Mouse (Mus musculus) limb, embryonic 12.5 days (tissue): ENCODE data around the gene 4933417A18Rik. TPM values are rescaled to one million over a fixed set of nuclear protein-coding genes. Genes with fewer than 3 reads are reported as not detected.
A peak's percentile ranks its signal among the peaks of the same experiment; 100 is the strongest.
"Not testable (repeated sequence)": the region's sequence is repeated elsewhere in the genome, so short reads cannot be mapped to it uniquely, and the experiment has no call there.

Experiments used
- ATAC-seq: fragments of 200-750 bp; cut with Nextera tagmentation; 2 replicates; pipeline ENCODE4 v1.8.0; 2017; ENCODE audit warnings: low read depth, moderate TSS enrichment; ENCODE audit not compliant: insufficient number of reproducible peaks, insufficient read depth, low FRiP score, low TSS enrichment
- H3K27ac ChIP-seq: fragments of 300-500 bp; sonication (generic); 2 replicates; pipeline ENCODE4 v1.5.1; 2016; ENCODE audit warnings: mild to moderate bottlenecking, moderate library complexity
- H3K27me3 ChIP-seq: fragments of 300-500 bp; sonication (generic); 2 replicates; pipeline ENCODE4 v1.6.1; 2016; ENCODE audit warnings: mild to moderate bottlenecking, moderate library complexity
- H3K36me3 ChIP-seq: fragments of 300-500 bp; sonication (generic); 2 replicates; pipeline ENCODE4 v1.6.1; 2016; ENCODE audit warnings: mild to moderate bottlenecking, moderate library complexity
- H3K4me1 ChIP-seq: fragments of 300-500 bp; sonication (generic); replicated peaks from 2 replicates; pipeline ENCODE4 v1.6.1; 2016
- H3K4me2 ChIP-seq: fragments of 300-500 bp; sonication (generic); 2 replicates; pipeline ENCODE4 v1.6.1; 2016; ENCODE audit warnings: mild to moderate bottlenecking, moderate library complexity
- H3K4me3 ChIP-seq: fragments of 300-500 bp; sonication (generic); replicated peaks from 2 replicates; pipeline ENCODE4 v1.5.1; 2016; ENCODE audit warnings: mild to moderate bottlenecking
- H3K9ac ChIP-seq: fragments of 300-500 bp; sonication (generic); replicated peaks from 2 replicates; pipeline ENCODE4 v1.6.1; 2016; ENCODE audit warnings: mild to moderate bottlenecking, moderate library complexity
- H3K9me3 ChIP-seq: fragments of 300-500 bp; sonication (generic); 2 replicates; pipeline ENCODE4 v1.6.1; 2016; ENCODE audit warnings: mild to moderate bottlenecking, moderate library complexity
- WGBS: fragments of 180-500 bp; shearing (Covaris S2); methylation state at CpG from one replicate; pipeline ENCODE4 v1.1.7; 2016; 5-methylcytosine and 5-hydroxymethylcytosine counted together
- polyA plus RNA-seq: library from polyadenylated mRNA; unstranded; fragments of >200 nt; fragmentation: Nextera tagmentation; extraction: Ambion mirVana; gene quantifications from 2 replicates; pipeline ENCODE4 v1.2.1, GENCODE M21; 2016

4933417A18Rik gene
- polyA plus RNA-seq, 1 experiment from 2014 or later, result not detected

DNA sequence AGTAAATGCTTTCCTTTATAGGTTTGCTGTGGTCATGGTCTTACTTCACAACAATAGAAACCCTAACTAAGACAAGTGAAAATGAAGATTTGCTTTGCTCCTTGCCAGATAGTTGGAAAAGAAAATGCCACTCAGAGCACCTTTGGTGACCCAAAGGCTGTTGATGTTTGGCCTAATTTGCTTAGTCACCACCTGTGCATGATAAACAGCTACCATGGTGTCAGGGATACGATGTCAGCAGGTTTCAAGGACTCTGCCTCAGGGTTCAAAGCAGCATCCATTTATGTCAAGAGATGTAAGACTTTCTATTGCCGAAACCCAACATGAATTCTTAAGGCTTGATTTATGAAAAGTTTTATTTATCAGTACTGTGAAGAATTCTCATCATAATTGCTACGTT lies 53.2 kb downstream of the 4933417A18Rik start:
- H3K4me2 ChIP-seq, result no peak overlapping the region
- H3K36me3 ChIP-seq, result peaks cover 62% of the 10 kb centered on the region
- H3K9me3 ChIP-seq, result no peaks in the 10 kb centered on the region
- H3K4me1 ChIP-seq, result no peaks in the 10 kb centered on the region
- H3K9ac ChIP-seq, result no peak overlapping the region
- no peak for ATAC-seq
- H3K27me3 ChIP-seq, result no peaks in the 10 kb centered on the region
- 91% methylated on average over 3 of the region's 3 CpGs for WGBS
- no peak overlapping the region for H3K27ac ChIP-seq
- no peak overlapping the region for H3K4me3 ChIP-seq

DNA sequence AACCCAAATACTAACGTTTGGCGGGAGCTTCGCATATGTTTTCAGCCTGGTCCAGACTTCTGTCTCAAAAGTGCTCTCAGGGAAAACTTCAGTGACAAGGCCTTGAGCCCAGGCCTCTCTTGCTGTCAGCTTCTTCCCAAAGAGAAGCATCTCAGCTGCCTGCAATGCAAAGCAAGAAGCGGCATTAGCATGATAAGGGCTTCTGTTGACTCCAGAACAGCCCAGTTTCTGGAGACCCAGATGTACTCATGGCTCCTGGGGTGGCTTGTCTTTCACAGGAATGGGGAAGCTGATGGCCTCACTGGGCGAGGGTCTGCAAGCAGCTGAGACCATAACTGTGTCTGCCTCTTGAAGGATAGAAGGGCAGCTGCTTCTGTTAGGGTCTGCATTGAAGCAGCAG lies 54.4 kb downstream of the 4933417A18Rik start:
- H3K4me1 ChIP-seq, H3K9me3 ChIP-seq, ATAC-seq, H3K27ac ChIP-seq, H3K4me3 ChIP-seq, H3K4me2 ChIP-seq, H3K9ac ChIP-seq, H3K27me3 ChIP-seq: not testable (repeated sequence)
- WGBS, result 76% methylated on average over 5 of the region's 5 CpGs
- peaks cover 69% of the 10 kb centered on the region for H3K36me3 ChIP-seq

- not testable (repeated sequence) for H3K4me2 ChIP-seq, H3K4me1 ChIP-seq, H3K9ac ChIP-seq, ATAC-seq, H3K27me3 ChIP-seq, H3K9me3 ChIP-seq, H3K27ac ChIP-seq, H3K4me3 ChIP-seq
- peaks cover 88% of the 10 kb centered on the region for H3K36me3 ChIP-seq
- 91% methylated on average over 1 of the region's 1 CpGs for WGBS
Measured at GRCm38 (mm10) chr13:34983479-34983878, 59.3 kb downstream of the 4933417A18Rik start.

GRCm38 (mm10) chr13:34991581-34992273 lies 67.5 kb downstream of the 4933417A18Rik start:
- no peak overlapping the region for H3K9ac ChIP-seq
- H3K4me1 ChIP-seq, result peaks cover 11% of the 10 kb centered on the region
- H3K4me2 ChIP-seq, result peak overlapping the region; percentile 7; the same call in 1 of the 2 replicates
- H3K4me3 ChIP-seq, result no peak overlapping the region
- no peak overlapping the region for H3K27ac ChIP-seq
- no peaks in the 10 kb centered on the region for H3K27me3 ChIP-seq
- peaks cover 39% of the 10 kb centered on the region for H3K36me3 ChIP-seq
- WGBS, result 70% methylated on average over 4 of the region's 4 CpGs
- ATAC-seq, result no peak
- H3K9me3 ChIP-seq, result no peaks in the 10 kb centered on the region

GRCm38 (mm10) chr13:34993085-34993484 lies 68.9 kb downstream of the 4933417A18Rik start:
- Histone ChIP-seq H3K9me3 (no peaks in the 10 kb centered on the region), H3K4me1 (peaks cover 11% of the 10 kb centered on the region), H3K36me3 (peaks cover 26% of the 10 kb centered on the region), H3K27ac (no peak overlapping the region; the same call in 1 of the 2 replicates), H3K4me2 (peak overlapping the region; percentile 65), H3K4me3 (peak overlapping the region; percentile 65), H3K27me3 (no peaks in the 10 kb centered on the region), H3K9ac (peak overlapping the region; percentile 80; the same call in 1 of the 2 replicates)
- WGBS, result 76% methylated on average over 4 of the region's 4 CpGs
- ATAC-seq, result no peak

- 2% methylated on average over 22 of the region's 22 CpGs for WGBS
- H3K9me3 ChIP-seq, result no peaks in the 10 kb centered on the region
- peaks cover 21% of the 10 kb centered on the region for H3K36me3 ChIP-seq
- H3K4me2 ChIP-seq, result peak overlapping the region; percentile 65
- H3K27ac ChIP-seq, result peak overlapping the region; percentile 86
- peaks cover 11% of the 10 kb centered on the region for H3K4me1 ChIP-seq
- peak overlapping the region; percentile 80 for H3K9ac ChIP-seq
- H3K27me3 ChIP-seq, result no peaks in the 10 kb centered on the region
- ATAC-seq, result peak; percentile 50
- H3K4me3 ChIP-seq, result peak overlapping the region; percentile 65
Measured at GRCm38 (mm10) chr13:34993595-34993982, 69.4 kb downstream of the 4933417A18Rik start.

GRCm38 (mm10) chr13:34993983-34994811 lies 70.0 kb downstream of the 4933417A18Rik start:
- ATAC-seq, result peak; percentile 97
- Histone ChIP-seq H3K9me3 (no peaks in the 10 kb centered on the region), H3K4me1 (peaks cover 11% of the 10 kb centered on the region), H3K27me3 (no peaks in the 10 kb centered on the region), H3K4me3 (peak overlapping the region; percentile 65), H3K36me3 (peaks cover 15% of the 10 kb centered on the region), H3K4me2 (peak overlapping the region; percentile 65), H3K9ac (peak overlapping the region; percentile 80), H3K27ac (peak overlapping the region; percentile 86)
- under 1% methylated on average over 33 of the region's 33 CpGs for WGBS

DNA sequence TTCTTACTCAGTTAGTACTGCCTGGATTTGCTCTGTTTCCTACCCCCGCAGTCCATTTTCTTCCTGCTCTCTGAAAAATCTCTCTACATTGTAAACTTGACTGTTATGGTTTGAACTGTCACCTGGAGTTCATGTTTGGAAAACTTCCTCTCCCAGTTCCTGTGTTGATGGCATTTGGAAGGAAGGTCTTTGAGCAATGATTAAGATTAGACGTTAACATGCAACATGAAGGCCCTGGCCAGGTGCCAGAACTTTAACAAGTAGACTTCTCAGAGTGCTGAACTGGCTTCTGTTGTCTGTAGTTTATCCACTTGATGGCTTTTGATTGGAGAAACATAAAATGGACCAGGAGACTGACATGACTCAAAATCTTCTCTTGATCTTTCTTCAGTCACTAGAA lies 71.7 kb downstream of the 4933417A18Rik start:
- Histone ChIP-seq H3K4me2 (no peak overlapping the region), H3K4me3 (no peak overlapping the region), H3K9ac (no peak overlapping the region), H3K27ac (no peak overlapping the region), H3K4me1 (peaks cover 11% of the 10 kb centered on the region), H3K9me3 (no peaks in the 10 kb centered on the region), H3K36me3 (no peaks in the 10 kb centered on the region), H3K27me3 (no peaks in the 10 kb centered on the region)
- ATAC-seq, result no peak
- 70% methylated on average over 2 of the region's 2 CpGs for WGBS

Other genes starting within 250 kb of the 4933417A18Rik start
- not detected in 2 replicates for gene Fam50b, start 189.6 kb upstream of the 4933417A18Rik start, polyA plus RNA-seq
- 95.0 and 98.6 TPM in 2 replicates for gene Prpf4b, start 49.1 kb upstream of the 4933417A18Rik start, polyA plus RNA-seq
- 0.78 and 1.0 TPM in 2 replicates for gene Fam217a, start 99 bp upstream of the 4933417A18Rik start, polyA plus RNA-seq
- 0.22 and 0.73 TPM in 2 replicates for gene Eci3, start 39.4 kb downstream of the 4933417A18Rik start, polyA plus RNA-seq
- 134 and 140 TPM in 2 replicates for gene Eci2, start 102.7 kb downstream of the 4933417A18Rik start, polyA plus RNA-seq